In the genomic region with DNA sequence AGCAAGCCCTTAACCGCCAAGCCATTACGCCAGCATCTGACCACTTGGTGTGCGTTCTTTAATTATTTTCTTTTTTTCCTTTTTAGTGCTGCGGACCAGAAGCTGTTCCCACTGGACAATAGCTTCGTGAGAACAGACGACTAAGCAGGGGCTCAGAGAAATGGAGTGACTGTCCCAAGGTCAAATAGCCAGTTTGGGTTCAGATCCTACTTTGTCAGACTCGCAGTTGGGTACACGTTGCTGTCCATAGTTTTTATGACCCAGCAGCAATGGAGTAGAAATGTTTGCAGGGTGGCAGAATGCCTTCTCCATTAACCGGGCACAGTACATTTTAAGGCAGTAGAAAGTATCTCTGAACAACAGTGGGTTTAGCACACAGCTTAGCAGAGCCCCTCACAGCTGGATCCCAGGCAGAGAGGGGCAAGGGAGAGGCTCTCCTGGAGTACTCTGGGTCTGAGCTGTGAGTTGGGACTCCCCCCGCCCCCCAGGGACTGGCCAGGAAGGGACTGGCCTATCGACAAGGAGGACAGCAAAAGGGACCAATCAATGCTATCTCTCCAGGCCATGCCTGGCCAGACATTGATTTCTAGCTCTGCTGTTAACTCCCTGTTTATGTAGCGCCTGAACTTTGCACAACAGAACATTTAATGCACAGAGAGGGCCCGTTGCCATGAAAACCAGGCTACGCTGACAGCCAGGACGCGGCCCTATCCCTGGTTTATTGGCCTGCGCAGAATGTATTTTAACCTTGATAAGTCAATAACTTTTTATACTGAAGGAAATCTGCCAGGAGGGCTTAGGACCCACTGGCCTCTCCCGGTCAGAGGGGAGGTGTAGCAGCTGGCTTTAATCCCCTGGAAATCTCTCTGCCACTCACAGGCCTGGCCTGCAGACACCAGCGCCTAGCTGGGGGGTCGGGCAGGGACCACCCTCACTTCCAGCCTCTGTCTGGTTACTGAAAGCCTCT, we compare ENCODE assay signal across 15 mouse cellular contexts. TPM values are rescaled to one million over a fixed set of nuclear protein-coding genes. Genes with fewer than 3 reads are reported as not detected.
DNase-seq lines count a peak whose midpoint lies in the region; ATAC-seq and TF ChIP-seq lines count a peak whose summit lies in the region.
"Had no signal": no experiment of that assay in that cellular context is flagged by ENCODE, and none has a peak within 500 bp of the region (broad histone marks: within the 10 kb centered on the region; RNA-seq: fewer than 3 reads in every experiment).

No protein-coding gene starts in this region.

- TF ChIP-seq CTCF in lung, embryonic 14.5 days (IDR thresholded peaks at IDR 0.05; ENCODE audit: low read depth): no peak

- no peak overlapping the region for H3K4me3 ChIP-seq in lung, embryonic 14.5 days (ENCODE audit: low read depth, low read length)
- no peak overlapping the region for H3K4me3 ChIP-seq in intestine, embryonic 14.5 days (ENCODE audit: low read depth, low read length)
- no peak overlapping the region for H3K4me3 ChIP-seq in limb, embryonic 15.5 days
- H3K4me3 ChIP-seq in neural tube, embryonic 15.5 days (replicated peaks): no peak overlapping the region
- H3K4me3 ChIP-seq: neural tube, embryonic 13.5 days had no signal

- WGBS in lung, embryonic 14.5 days: 44% methylated on average over 20 of the region's 20 CpGs
- WGBS in intestine, embryonic 14.5 days: 34% methylated on average over 20 of the region's 20 CpGs
- 35% methylated on average over 20 of the region's 20 CpGs for WGBS in limb, embryonic 15.5 days
- 54% methylated on average over 20 of the region's 20 CpGs for WGBS in neural tube, embryonic 15.5 days

- no peaks in the 10 kb centered on the region; the same call in 1 of the 2 replicates for H3K9me3 ChIP-seq in lung, embryonic 14.5 days (ENCODE audit: low read depth, low read length)
- H3K9me3 ChIP-seq in intestine, embryonic 14.5 days (ENCODE audit: control insufficient read depth, low read length): no peaks in the 10 kb centered on the region
- no peaks in the 10 kb centered on the region for H3K9me3 ChIP-seq in limb, embryonic 15.5 days
- no peaks in the 10 kb centered on the region; the same call in 1 of the 2 replicates for H3K9me3 ChIP-seq in neural tube, embryonic 15.5 days (replicated peaks)

- H3K36me3 ChIP-seq in lung, embryonic 14.5 days (ENCODE audit: insufficient read depth): no peaks in the 10 kb centered on the region
- H3K36me3 ChIP-seq in intestine, embryonic 14.5 days (ENCODE audit: control insufficient read depth, insufficient read depth, low read length): no peaks in the 10 kb centered on the region
- H3K36me3 ChIP-seq in limb, embryonic 15.5 days: no peaks in the 10 kb centered on the region
- H3K36me3 ChIP-seq in neural tube, embryonic 15.5 days: no peaks in the 10 kb centered on the region
- H3K36me3 ChIP-seq: neural tube, embryonic 13.5 days had no signal

- H3K27me3 ChIP-seq in lung, embryonic 14.5 days (ENCODE audit: insufficient read depth, low read length): no peaks in the 10 kb centered on the region
- H3K27me3 ChIP-seq in intestine, embryonic 14.5 days (replicated peaks; ENCODE audit: control insufficient read depth, insufficient read depth, low read length): no peaks in the 10 kb centered on the region
- H3K27me3 ChIP-seq in limb, embryonic 15.5 days: no peaks in the 10 kb centered on the region
- H3K27me3 ChIP-seq in neural tube, embryonic 15.5 days (replicated peaks): no peaks in the 10 kb centered on the region
- H3K27me3 ChIP-seq: neural tube, embryonic 13.5 days had no signal

- peak overlapping the region; percentile 42 for H3K27ac ChIP-seq in lung, embryonic 14.5 days (ENCODE audit: low read depth)
- peak overlapping the region; percentile 78 for H3K27ac ChIP-seq in intestine, embryonic 14.5 days (ENCODE audit: low read depth)
- H3K27ac ChIP-seq in limb, embryonic 15.5 days: peak overlapping the region; percentile 43; the same call in 1 of the 2 replicates
- H3K27ac ChIP-seq in neural tube, embryonic 15.5 days (replicated peaks): peak overlapping the region; percentile 15; the same call in 1 of the 2 replicates
- H3K27ac ChIP-seq: neural tube, embryonic 13.5 days had no signal

- H3K4me2 ChIP-seq in lung, embryonic 14.5 days: no peak overlapping the region
- no peak overlapping the region for H3K4me2 ChIP-seq in intestine, embryonic 14.5 days (ENCODE audit: low read length)
- no peak overlapping the region for H3K4me2 ChIP-seq in limb, embryonic 15.5 days
- H3K4me2 ChIP-seq in neural tube, embryonic 15.5 days: no peak overlapping the region
- H3K4me2 ChIP-seq: heart, embryonic 11.5 days; neural tube, embryonic 13.5 days had no signal

- ATAC-seq in lung, embryonic 14.5 days (ENCODE audit: insufficient read depth): peak; percentile 76
- peak; percentile 50 for ATAC-seq in intestine, embryonic 14.5 days (replicated peaks; ENCODE audit: low FRiP score, low TSS enrichment, low read depth)
- no peak for ATAC-seq in limb, embryonic 15.5 days (ENCODE audit: insufficient number of reproducible peaks, low FRiP score, low TSS enrichment, low read depth)
- no peak for ATAC-seq in neural tube, embryonic 15.5 days (ENCODE audit: low FRiP score)
- no peak for ATAC-seq in inflammation-experienced regulatory T-cells, adult 6 months
- ATAC-seq: forebrain, embryonic 16.5 days had no signal

- DNase-seq in lung, embryonic 14.5 days: peak; percentile 73
- no peak for DNase-seq in lung, postnatal 25 days (ENCODE audit: low spot score)
- peak; percentile 72 for DNase-seq in intestine, embryonic 14.5 days (ENCODE audit: low spot score)
- DNase-seq in right cerebral cortex, adult 18-20 months: no peak
- no peak for DNase-seq in right cerebral cortex, adult 2 months (ENCODE audit: low spot score in 2 of 2)
- DNase-seq: adrenal gland, postnatal 25 days; cerebellum, adult 9-10 months; kidney, adult 9 months; left cerebral cortex, postnatal 4 days had no signal

- H3K4me1 ChIP-seq in lung, embryonic 14.5 days (ENCODE audit: insufficient read depth): 0 out of 2 replicates have a peak, but pooled peaks cover 7% of the 10 kb centered on the region
- peaks cover 10% of the 10 kb centered on the region for H3K4me1 ChIP-seq in intestine, embryonic 14.5 days (replicated peaks; ENCODE audit: control insufficient read depth, insufficient read depth, low read length)
- H3K4me1 ChIP-seq in limb, embryonic 15.5 days: peaks cover 21% of the 10 kb centered on the region
- peaks cover 24% of the 10 kb centered on the region for H3K4me1 ChIP-seq in neural tube, embryonic 15.5 days

- H3K9ac ChIP-seq in lung, embryonic 14.5 days: no peak overlapping the region
- no peak overlapping the region for H3K9ac ChIP-seq in intestine, embryonic 14.5 days (ENCODE audit: low read length)
- H3K9ac ChIP-seq in limb, embryonic 15.5 days: no peak overlapping the region
- H3K9ac ChIP-seq in neural tube, embryonic 15.5 days (replicated peaks): no peak overlapping the region
- H3K9ac ChIP-seq: neural tube, embryonic 13.5 days had no signal

RNA-seq across cellular contexts. Expression of a gene that starts 9.8 kb away (rescaled TPM):
- polyA plus RNA-seq in lung, embryonic 14.5 days (2014; fragmentation: Nextera tagmentation; extraction: Ambion mirVana): 2.3 and 2.5 TPM in 2 replicates
- polyA plus RNA-seq in intestine, embryonic 14.5 days (2014; fragmentation: Nextera tagmentation; extraction: Ambion mirVana): 4.9 and 7.1 TPM in 2 replicates
- polyA plus RNA-seq in limb, embryonic 15.5 days (2015; fragmentation: Nextera tagmentation; extraction: Ambion mirVana): 0.46 and 0.63 TPM in 2 replicates
- 4.7 and 5.3 TPM in 2 replicates for polyA plus RNA-seq in neural tube, embryonic 15.5 days (2015; fragmentation: Nextera tagmentation; extraction: Ambion mirVana)
- polyA plus RNA-seq in inflammation-experienced regulatory T-cells, adult 6 months (2017; shearing (Covaris generic)): not detected

Comparison
In these comparisons a context has a peak if more than half of its experiments do, and no peak if none do; other contexts are left out.
1. DNase-seq: peak in lung, embryonic 14.5 days (single experiment) and intestine, embryonic 14.5 days (single experiment); none in lung, postnatal 25 days (single experiment), right cerebral cortex, adult 18-20 months (single experiment) and right cerebral cortex, adult 2 months (0 of 2).
2. ATAC-seq: peak in lung, embryonic 14.5 days (single experiment) and intestine, embryonic 14.5 days (single experiment); none in limb, embryonic 15.5 days (single experiment), neural tube, embryonic 15.5 days (single experiment) and inflammation-experienced regulatory T-cells, adult 6 months (single experiment).
3. H3K27ac ChIP-seq: peak in every context shown above with its lines; median percentile 78 in intestine, embryonic 14.5 days; 43 in limb, embryonic 15.5 days; 42 in lung, embryonic 14.5 days; 15 in neural tube, embryonic 15.5 days.